Mouse (Mus musculus): ENCODE measurements around the gene Ephb3. TPM values are rescaled to one million over a fixed set of nuclear protein-coding genes. Genes with fewer than 3 reads are reported as not detected.

Gene Ephb3
- polyA plus RNA-seq, 1 experiment from 2014 or later = 9.8 TPM

DNA sequence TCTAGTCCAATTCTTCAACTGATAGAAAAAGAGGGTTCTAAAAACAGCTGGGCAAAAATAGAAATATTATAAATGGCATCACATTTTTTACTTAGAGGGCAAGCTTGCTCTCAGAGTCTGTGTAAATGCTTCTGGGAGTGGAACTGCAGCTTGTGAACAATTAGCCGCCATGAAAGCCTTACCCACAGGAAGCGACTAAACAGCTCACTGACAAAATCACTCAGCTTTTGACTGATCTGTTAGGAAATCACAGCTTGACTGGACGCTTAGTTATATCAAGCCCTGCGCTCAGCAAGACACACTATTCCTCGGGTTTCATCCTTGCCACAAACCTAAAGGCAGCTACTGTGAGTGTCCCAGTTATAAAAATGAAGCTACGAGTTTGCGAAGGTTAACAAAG, 17.0 kb upstream of the Ephb3 start:
- no peak for ATAC-seq (ENCODE audit: low FRiP score)
- Histone ChIP-seq H3K4me1 (ENCODE audit: control insufficient read depth, insufficient read depth, low read length) (no peaks in the 10 kb centered on the region), H3K9me3 (ENCODE audit: control insufficient read depth, low read length) (no peaks in the 10 kb centered on the region), H3K9ac (ENCODE audit: low read length) (no peak overlapping the region), H3K27ac (ENCODE audit: low read depth, low read length) (no peak overlapping the region), H3K4me2 (no peak overlapping the region), H3K4me3 (ENCODE audit: low read depth, low read length) (no peak overlapping the region), H3K36me3 (ENCODE audit: control insufficient read depth, insufficient read depth, low read length) (no peaks in the 10 kb centered on the region), H3K27me3 (ENCODE audit: control insufficient read depth, insufficient read depth, low read length) (no peaks in the 10 kb centered on the region)
- WGBS = 57% methylated on average over 7 of the region's 7 CpGs
- DNase-seq (ENCODE audit: low spot score, missing footprints) = peak; percentile 77

DNA sequence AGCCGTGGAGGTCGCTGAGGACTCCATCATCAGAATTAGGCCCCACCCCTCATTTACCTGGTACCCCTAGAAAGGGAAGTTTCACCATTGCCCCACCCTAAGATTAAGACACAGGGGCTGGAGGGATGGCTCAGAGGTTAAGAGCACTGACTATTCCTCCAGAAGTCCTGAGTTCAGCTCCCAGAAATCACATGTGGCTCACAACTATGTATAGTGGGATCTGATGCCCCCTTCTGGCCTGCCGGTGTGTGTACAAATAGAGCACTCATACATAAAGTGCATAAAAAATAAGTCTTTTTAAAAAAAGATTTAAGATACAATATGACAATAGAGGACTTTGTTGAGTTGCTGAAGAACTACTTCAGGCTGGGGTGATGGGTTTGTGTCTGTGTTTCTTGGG, 16.2 kb upstream of the Ephb3 start:
- H3K9me3 ChIP-seq (ENCODE audit: control insufficient read depth, low read length) = no peaks in the 10 kb centered on the region
- 84% methylated on average over 3 of the region's 3 CpGs for WGBS
- H3K27me3 ChIP-seq (ENCODE audit: control insufficient read depth, insufficient read depth, low read length) = no peaks in the 10 kb centered on the region
- no peak overlapping the region for H3K9ac ChIP-seq (ENCODE audit: low read length)
- no peak overlapping the region for H3K4me3 ChIP-seq (ENCODE audit: low read depth, low read length)
- no peak overlapping the region for H3K27ac ChIP-seq (ENCODE audit: low read depth, low read length)
- ATAC-seq (ENCODE audit: low FRiP score) (no peak), DNase-seq (ENCODE audit: low spot score, missing footprints) (peak; percentile 59)
- no peak overlapping the region for H3K4me2 ChIP-seq
- no peaks in the 10 kb centered on the region for H3K4me1 ChIP-seq (ENCODE audit: control insufficient read depth, insufficient read depth, low read length)
- H3K36me3 ChIP-seq (ENCODE audit: control insufficient read depth, insufficient read depth, low read length) = no peaks in the 10 kb centered on the region

DNA sequence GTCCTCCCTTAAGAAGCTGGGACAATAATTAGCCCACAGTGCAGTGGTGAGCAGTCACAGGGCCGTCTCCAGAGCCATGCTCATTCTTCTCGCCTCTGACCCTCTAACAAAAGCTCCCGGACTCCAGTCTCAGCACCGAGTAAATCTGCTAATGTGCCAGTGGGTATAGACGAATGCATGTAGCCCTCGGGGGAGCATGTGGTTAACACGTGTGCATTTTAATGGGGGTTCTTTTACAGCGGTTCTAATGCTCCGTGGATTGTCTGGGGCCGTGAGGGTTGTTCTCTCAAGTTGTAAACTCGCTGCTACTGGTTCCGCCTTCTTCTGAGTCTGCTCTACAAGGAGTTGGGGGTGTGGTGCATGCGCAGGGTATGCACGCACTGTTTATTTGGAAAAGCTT, 13.0 kb upstream of the Ephb3 start:
- Histone ChIP-seq H3K27ac (ENCODE audit: low read depth, low read length) (no peak overlapping the region), H3K4me2 (no peak overlapping the region), H3K4me1 (ENCODE audit: control insufficient read depth, insufficient read depth, low read length) (no peaks in the 10 kb centered on the region), H3K9me3 (ENCODE audit: control insufficient read depth, low read length) (no peaks in the 10 kb centered on the region), H3K9ac (ENCODE audit: low read length) (no peak overlapping the region), H3K4me3 (ENCODE audit: low read depth, low read length) (no peak overlapping the region), H3K27me3 (ENCODE audit: control insufficient read depth, insufficient read depth, low read length) (no peaks in the 10 kb centered on the region), H3K36me3 (ENCODE audit: control insufficient read depth, insufficient read depth, low read length) (no peaks in the 10 kb centered on the region)
- no peak for DNase-seq (ENCODE audit: low spot score, missing footprints)
- ATAC-seq (ENCODE audit: low FRiP score) = no peak
- WGBS = 75% methylated on average over 14 of the region's 14 CpGs

DNA sequence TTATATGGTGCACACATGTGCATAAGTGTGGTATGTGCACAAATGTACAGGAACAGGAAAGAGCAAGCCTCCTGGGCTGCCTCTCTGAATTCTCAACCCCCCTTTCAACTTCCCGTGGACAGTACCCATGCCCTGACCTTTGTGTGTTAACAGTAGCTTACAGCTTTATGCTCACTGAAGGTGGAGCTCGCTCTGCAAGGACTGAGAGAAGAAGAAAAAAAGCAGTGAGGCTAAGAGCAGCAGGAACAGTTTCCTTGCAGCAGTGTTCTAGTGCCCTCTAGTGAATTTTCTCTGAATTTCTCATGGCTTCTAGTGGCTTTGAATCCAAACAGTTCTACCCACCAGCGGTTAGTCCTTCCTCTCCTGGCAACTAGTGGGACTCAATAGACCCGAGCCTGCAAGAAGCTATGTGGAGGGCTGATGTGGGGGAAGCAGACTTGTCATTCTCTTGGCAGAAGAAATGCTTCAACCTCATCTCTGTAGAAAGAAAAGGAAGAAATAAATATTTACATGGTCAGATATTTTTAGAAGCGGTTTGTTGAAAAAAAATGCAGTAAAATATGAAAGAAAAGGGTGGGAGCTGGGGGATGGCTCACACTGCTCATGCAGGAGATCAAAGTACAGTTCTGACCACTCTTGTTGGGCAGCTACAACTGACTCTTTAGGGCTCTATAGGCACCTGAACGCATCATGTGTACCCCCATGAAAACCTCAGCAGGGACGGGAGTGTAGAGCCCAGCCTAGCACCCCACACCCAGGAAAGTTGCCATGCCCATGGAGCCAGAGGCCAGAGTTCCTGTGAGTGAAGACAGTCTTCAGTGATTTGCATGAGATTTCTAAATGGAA, 11.8 kb upstream of the Ephb3 start:
- peak; percentile 97 for DNase-seq (ENCODE audit: low spot score, missing footprints)
- Histone ChIP-seq H3K9me3 (ENCODE audit: control insufficient read depth, low read length) (no peaks in the 10 kb centered on the region), H3K9ac (ENCODE audit: low read length) (no peak overlapping the region), H3K4me3 (ENCODE audit: low read depth, low read length) (no peak overlapping the region), H3K4me1 (ENCODE audit: control insufficient read depth, insufficient read depth, low read length) (no peaks in the 10 kb centered on the region), H3K4me2 (no peak overlapping the region), H3K27me3 (ENCODE audit: control insufficient read depth, insufficient read depth, low read length) (no peaks in the 10 kb centered on the region), H3K27ac (ENCODE audit: low read depth, low read length) (no peak overlapping the region), H3K36me3 (ENCODE audit: control insufficient read depth, insufficient read depth, low read length) (no peaks in the 10 kb centered on the region)
- peak; percentile 64; the same call in 1 of the 2 replicates for ATAC-seq (ENCODE audit: low FRiP score)
- WGBS = 41% methylated on average over 7 of the region's 7 CpGs

DNA sequence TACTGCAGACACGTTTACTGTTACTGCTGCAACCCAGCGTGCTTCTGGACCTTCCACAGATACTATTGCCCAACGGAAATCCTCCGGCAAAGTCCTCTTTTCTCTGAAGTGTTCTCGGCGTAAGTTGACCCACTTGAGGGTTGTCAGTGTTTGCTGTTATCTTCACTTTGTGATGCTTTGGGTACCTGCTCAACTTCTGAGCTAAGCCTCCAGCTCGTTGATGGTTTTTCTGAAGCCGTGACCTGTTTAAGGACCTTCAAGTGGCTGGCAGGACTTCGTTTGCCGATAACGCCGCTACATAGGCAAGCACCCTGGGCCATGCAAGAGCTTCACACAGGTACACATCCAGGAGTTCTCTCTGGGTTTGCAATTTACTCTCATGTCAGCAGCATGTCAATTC, 10.4 kb upstream of the Ephb3 start:
- WGBS = 89% methylated on average over 12 of the region's 12 CpGs
- H3K4me2 ChIP-seq = no peak overlapping the region
- no peak overlapping the region for H3K9ac ChIP-seq (ENCODE audit: low read length)
- H3K9me3 ChIP-seq (ENCODE audit: control insufficient read depth, low read length) = no peaks in the 10 kb centered on the region
- H3K4me3 ChIP-seq (ENCODE audit: low read depth, low read length) = no peak overlapping the region
- no peaks in the 10 kb centered on the region for H3K27me3 ChIP-seq (ENCODE audit: control insufficient read depth, insufficient read depth, low read length)
- DNase-seq (ENCODE audit: low spot score, missing footprints) = no peak
- H3K27ac ChIP-seq (ENCODE audit: low read depth, low read length) = no peak overlapping the region
- no peaks in the 10 kb centered on the region for H3K36me3 ChIP-seq (ENCODE audit: control insufficient read depth, insufficient read depth, low read length)
- ATAC-seq (ENCODE audit: low FRiP score) = no peak
- no peaks in the 10 kb centered on the region for H3K4me1 ChIP-seq (ENCODE audit: control insufficient read depth, insufficient read depth, low read length)

DNA sequence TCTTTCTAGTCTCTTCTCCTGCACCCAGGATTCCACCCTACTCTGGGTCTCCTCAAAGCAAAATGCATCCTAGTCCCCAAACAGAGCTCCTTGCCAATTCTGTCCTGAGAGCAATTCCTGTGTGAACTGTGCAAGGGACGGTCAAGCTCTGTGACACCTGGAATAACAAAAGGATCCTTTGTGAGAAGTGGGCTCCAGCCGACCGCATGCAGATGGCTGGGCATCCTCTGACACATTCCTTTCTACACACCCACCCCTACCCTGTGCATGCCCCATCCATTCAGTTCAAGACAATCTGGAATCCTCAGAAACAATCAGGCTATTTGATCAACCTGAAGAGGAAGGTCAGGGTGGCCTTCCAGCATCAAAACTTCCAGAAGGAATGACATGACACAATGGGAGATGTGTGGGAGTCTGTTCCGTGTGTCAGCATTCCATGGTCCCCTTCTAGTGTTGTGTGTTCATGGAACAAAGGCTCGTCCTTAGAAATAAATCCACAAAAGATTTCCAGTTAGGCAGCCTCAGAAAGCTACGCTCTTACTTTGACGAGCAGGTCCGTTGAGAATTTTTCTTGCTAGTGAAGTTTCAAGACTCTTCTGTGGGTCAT, 9.2 kb upstream of the Ephb3 start:
- H3K27me3 ChIP-seq (ENCODE audit: control insufficient read depth, insufficient read depth, low read length) = no peaks in the 10 kb centered on the region
- H3K9me3 ChIP-seq (ENCODE audit: control insufficient read depth, low read length) = no peaks in the 10 kb centered on the region
- no peak overlapping the region for H3K4me2 ChIP-seq
- ATAC-seq (ENCODE audit: low FRiP score) (no peak), DNase-seq (ENCODE audit: low spot score, missing footprints) (peak; percentile 68)
- no peaks in the 10 kb centered on the region for H3K4me1 ChIP-seq (ENCODE audit: control insufficient read depth, insufficient read depth, low read length)
- no peak overlapping the region for H3K4me3 ChIP-seq (ENCODE audit: low read depth, low read length)
- H3K27ac ChIP-seq (ENCODE audit: low read depth, low read length) = no peak overlapping the region
- WGBS = 71% methylated on average over 8 of the region's 8 CpGs
- no peaks in the 10 kb centered on the region for H3K36me3 ChIP-seq (ENCODE audit: control insufficient read depth, insufficient read depth, low read length)
- H3K9ac ChIP-seq (ENCODE audit: low read length) = no peak overlapping the region

DNA sequence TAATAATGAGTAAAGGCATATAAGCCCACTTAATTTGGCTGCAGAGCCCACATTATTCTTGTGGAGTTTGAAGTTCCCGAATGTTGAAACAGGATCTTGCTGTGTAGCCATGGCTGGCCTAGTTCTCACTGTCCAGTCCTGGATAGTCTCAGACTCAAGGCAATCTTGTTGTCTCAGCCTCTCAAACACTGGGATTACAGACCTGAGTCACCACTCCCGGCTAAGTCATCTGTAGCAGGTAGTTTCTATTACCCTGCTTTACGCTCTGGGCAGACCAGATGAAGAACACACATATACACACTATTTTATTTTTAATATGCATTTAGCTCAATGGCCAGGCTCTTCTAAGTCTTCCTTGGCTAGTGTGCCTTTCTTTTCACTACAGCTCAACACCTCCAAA, 8.0 kb upstream of the Ephb3 start:
- Histone ChIP-seq H3K36me3 (ENCODE audit: control insufficient read depth, insufficient read depth, low read length) (no peaks in the 10 kb centered on the region), H3K4me3 (ENCODE audit: low read depth, low read length) (no peak overlapping the region), H3K9ac (ENCODE audit: low read length) (no peak overlapping the region), H3K4me1 (ENCODE audit: control insufficient read depth, insufficient read depth, low read length) (no peaks in the 10 kb centered on the region), H3K27ac (ENCODE audit: low read depth, low read length) (no peak overlapping the region), H3K27me3 (ENCODE audit: control insufficient read depth, insufficient read depth, low read length) (no peaks in the 10 kb centered on the region), H3K4me2 (no peak overlapping the region), H3K9me3 (ENCODE audit: control insufficient read depth, low read length) (no peaks in the 10 kb centered on the region)
- DNase-seq (ENCODE audit: low spot score, missing footprints) = no peak
- WGBS = 95% methylated on average over 3 of the region's 3 CpGs
- ATAC-seq (ENCODE audit: low FRiP score) = no peak

DNA sequence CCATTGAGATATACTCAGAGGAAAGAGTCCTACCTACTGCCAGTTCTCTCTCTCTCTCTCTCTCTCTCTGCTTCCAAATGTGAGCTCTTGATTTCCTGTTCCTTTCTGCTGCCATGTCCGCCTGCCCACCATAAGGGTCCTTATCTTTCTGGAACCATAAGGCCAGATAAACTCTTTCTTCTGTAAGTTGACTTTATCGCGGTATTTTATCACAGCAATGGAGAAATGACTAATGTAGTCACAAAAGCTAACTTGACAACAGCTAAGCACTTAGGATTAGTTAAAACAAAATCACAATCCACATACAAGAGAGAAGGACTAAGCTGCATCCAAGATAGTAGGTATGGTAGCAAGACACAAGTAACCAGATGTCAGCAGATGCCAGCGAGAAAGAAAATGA, 7.0 kb upstream of the Ephb3 start:
- WGBS = 91% methylated on average over 4 of the region's 4 CpGs
- no peaks in the 10 kb centered on the region for H3K36me3 ChIP-seq (ENCODE audit: control insufficient read depth, insufficient read depth, low read length)
- H3K4me1 ChIP-seq (ENCODE audit: control insufficient read depth, insufficient read depth, low read length) = no peaks in the 10 kb centered on the region
- ATAC-seq (ENCODE audit: low FRiP score) = no peak
- H3K4me3 ChIP-seq (ENCODE audit: low read depth, low read length) = no peak overlapping the region
- no peak overlapping the region for H3K4me2 ChIP-seq
- H3K27ac ChIP-seq (ENCODE audit: low read depth, low read length) = no peak overlapping the region
- no peaks in the 10 kb centered on the region for H3K9me3 ChIP-seq (ENCODE audit: control insufficient read depth, low read length)
- no peaks in the 10 kb centered on the region for H3K27me3 ChIP-seq (ENCODE audit: control insufficient read depth, insufficient read depth, low read length)
- DNase-seq (ENCODE audit: low spot score, missing footprints) = no peak
- no peak overlapping the region for H3K9ac ChIP-seq (ENCODE audit: low read length)

DNA sequence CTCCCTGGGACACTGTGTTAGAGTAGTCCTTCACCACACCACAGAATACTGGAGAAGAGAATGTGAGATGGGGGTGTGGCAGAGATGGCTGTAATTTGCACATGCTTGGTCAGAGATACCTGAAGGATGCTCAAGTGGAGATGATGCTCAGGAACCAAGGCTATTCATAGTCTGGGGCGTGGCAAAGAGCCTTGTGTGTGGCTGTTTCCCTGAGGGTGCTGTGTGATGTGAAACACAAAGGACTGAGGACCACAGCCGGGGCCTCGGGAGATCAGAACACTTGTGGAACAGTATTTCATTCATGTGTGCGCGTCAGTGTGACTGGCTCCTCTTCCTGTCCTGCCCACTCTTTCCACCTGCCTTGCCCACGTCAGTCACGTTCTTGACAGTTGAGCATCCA, 6.5 kb upstream of the Ephb3 start:
- Histone ChIP-seq H3K27ac (ENCODE audit: low read depth, low read length) (no peak overlapping the region), H3K9me3 (ENCODE audit: control insufficient read depth, low read length) (no peaks in the 10 kb centered on the region), H3K4me2 (no peak overlapping the region), H3K4me1 (ENCODE audit: control insufficient read depth, insufficient read depth, low read length) (no peaks in the 10 kb centered on the region), H3K27me3 (ENCODE audit: control insufficient read depth, insufficient read depth, low read length) (no peaks in the 10 kb centered on the region), H3K9ac (ENCODE audit: low read length) (no peak overlapping the region; the same call in 1 of the 2 replicates), H3K36me3 (ENCODE audit: control insufficient read depth, insufficient read depth, low read length) (no peaks in the 10 kb centered on the region), H3K4me3 (ENCODE audit: low read depth, low read length) (no peak overlapping the region)
- WGBS = 91% methylated on average over 7 of the region's 7 CpGs
- DNase-seq (ENCODE audit: low spot score, missing footprints) (peak; percentile 74), ATAC-seq (ENCODE audit: low FRiP score) (no peak)

All from midbrain, embryonic 11.5 days (tissue).